Mouse (Mus musculus): ENCODE measurements around the gene 1700029H14Rik.

Gene 1700029H14Rik

GRCm38 (mm10) chr8:13529011-13529840, 33.0 kb downstream of the 1700029H14Rik start:
- TF ChIP-seq GATA4 (IDR thresholded peaks at IDR 0.05; ENCODE audit: insufficient replicate concordance, low read length) = no peak

GRCm38 (mm10) chr8:13521392-13521791, 40.9 kb downstream of the 1700029H14Rik start:
- TF ChIP-seq GATA4 (IDR thresholded peaks at IDR 0.05; ENCODE audit: insufficient replicate concordance, low read length) = no peak

GRCm38 (mm10) chr8:13520349-13520748, 41.9 kb downstream of the 1700029H14Rik start:
- TF ChIP-seq GATA4 (IDR thresholded peaks at IDR 0.05; ENCODE audit: insufficient replicate concordance, low read length) = no peak

DNA sequence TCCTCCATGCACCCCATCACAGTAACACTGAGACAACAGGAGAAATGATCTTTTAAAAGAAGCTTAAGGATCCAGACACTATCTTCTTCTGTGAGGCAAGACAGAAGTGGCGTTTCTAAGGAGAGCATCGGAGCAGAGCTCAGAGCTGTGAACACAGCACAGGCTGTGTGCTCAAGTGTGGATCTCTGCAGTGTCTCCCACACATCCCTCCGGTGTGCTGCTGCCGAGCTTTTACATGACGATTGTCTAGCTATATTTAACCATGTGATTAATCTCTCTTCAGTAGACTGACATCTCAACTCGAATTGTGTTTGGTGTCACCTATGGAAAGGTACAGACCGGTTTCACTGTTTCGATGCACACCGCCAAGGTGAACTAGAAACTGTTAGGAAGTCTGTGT, 42.8 kb downstream of the 1700029H14Rik start:
- no peak for TF ChIP-seq GATA4 (IDR thresholded peaks at IDR 0.05; ENCODE audit: insufficient replicate concordance, low read length)

- peak; percentile 32; the same call in 1 of the 2 replicates for TF ChIP-seq GATA4 (IDR thresholded peaks at IDR 0.05; ENCODE audit: insufficient replicate concordance, low read length)
These were observed 44.9 kb downstream of the 1700029H14Rik start for GRCm38 (mm10) chr8:13517284-13517781.

DNA sequence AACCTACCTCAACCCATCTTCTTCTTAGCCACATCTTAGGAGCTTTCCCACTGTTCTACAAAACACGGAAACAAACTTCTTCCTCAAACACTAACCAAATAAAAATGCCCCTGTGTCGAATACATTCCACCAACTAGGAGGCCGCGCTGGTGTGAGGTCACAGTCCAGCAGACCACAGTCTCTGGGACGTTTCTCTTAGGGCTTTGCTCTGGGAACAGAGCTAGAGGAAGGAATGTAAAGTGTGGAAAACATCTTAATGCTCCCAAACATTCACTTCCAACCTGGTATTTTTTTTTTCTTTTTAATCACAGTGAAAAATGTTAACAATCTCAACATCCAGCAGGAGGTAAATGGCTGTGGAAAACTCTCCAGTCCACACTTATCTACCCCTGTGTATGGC, 45.5 kb downstream of the 1700029H14Rik start:
- TF ChIP-seq GATA4 (IDR thresholded peaks at IDR 0.05; ENCODE audit: insufficient replicate concordance, low read length) = no peak

DNA sequence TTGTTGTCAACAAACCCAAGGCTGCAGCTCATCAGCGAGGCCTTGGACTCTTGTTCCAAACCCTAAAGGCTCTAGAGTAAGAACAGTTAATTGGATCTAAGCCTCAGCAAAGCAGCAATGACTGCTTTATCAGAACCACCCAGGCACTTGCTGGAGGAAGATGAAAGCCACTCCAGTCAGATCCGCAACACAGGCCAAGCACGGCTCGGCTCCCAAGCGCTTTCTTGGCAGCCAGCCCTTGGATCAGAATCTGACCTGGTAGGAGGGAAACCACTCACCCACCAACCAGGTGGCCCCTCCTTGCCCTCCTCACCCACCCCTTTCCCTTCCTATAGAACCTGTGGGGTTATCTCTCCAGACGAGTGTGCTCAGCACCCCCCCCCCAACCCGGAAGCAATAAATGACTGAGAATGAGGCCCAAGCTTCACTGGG, 46.2 kb downstream of the 1700029H14Rik start:
- TF ChIP-seq GATA4 (IDR thresholded peaks at IDR 0.05; ENCODE audit: insufficient replicate concordance, low read length) = peak; percentile 44; the same call in 1 of the 2 replicates

DNA sequence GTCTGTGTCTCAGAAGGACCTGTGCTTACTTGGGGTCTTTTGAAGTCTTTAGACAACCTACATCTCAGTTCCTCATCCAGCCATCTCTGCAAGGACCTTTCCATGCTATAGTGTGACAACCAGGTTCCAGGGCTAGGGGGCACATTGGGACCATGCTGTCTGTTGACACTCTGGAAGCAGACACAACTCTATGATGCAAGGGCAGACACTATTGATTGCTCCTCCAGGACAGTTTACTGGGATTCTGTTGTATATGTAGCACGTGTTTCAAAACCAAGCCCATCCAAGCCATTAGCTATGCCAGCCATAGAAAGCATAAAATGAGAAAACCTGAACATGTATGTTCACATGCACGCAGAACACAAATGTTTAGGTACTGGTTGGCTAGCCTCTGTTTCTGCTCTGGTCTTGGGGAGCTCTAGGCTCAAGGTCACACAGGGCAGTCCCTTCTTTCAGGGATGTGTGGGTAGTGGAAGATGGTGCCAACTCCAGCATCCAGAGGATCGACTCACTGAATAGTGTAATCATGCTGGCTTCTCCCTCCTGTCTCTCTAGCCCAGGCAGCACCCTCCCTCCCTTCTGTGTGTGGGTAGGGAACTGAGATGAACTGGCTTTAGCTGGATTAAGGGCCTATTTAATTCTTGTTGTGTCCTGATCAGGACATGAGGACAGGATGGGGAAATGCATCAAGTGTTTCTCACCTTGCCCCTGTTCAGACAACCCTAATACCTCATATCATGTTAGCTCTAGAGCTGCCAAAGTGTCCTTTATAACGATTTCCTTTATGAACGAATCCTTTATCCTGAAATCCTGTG, 48.5 kb downstream of the 1700029H14Rik start:
- no peak for TF ChIP-seq GATA4 (IDR thresholded peaks at IDR 0.05; ENCODE audit: insufficient replicate concordance, low read length)

DNA sequence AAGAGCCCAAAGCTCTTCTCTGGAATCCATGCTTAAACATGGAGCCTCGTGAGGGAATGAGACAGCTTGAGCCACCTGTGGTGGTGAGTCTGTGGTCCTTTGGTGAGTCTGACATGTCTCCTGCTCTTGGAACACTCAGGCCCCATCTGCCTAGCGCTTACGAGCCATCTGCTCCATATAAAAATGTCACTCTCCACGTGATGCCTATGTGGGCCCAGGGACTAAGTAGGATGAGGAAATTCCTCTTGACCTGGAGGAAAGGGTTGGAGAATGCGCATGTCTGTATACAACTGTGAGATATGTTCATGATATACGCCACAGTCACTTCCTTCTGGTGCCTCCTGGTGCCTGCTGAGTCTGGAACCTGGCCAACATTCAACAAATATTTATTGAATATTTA, 49.6 kb downstream of the 1700029H14Rik start:
- TF ChIP-seq GATA4 (IDR thresholded peaks at IDR 0.05; ENCODE audit: insufficient replicate concordance, low read length) = no peak

DNA sequence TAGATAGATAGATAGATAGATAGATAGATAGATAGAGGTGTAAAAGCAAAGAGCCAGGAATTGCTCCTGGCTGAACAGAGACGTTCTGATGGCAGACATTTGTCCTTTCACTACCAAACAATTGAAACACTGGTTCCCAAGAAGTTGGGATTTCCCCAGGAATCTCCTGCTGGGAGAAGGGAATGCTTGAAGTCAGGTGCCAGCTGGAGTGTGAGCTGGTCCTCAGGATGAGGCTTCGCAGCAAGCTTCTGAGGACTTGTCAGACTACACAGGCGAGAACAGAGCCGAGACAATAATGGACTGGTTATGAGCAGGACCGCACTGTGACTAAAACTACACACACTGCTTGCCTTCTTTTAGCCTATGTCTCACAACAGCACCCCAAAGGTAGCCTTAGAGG, 50.2 kb downstream of the 1700029H14Rik start:
- no peak for TF ChIP-seq GATA4 (IDR thresholded peaks at IDR 0.05; ENCODE audit: insufficient replicate concordance, low read length)

- no peak for TF ChIP-seq GATA4 (IDR thresholded peaks at IDR 0.05; ENCODE audit: insufficient replicate concordance, low read length)
These were observed 54.9 kb downstream of the 1700029H14Rik start for GRCm38 (mm10) chr8:13507284-13507937.

GRCm38 (mm10) chr8:13506849-13507248, 55.4 kb downstream of the 1700029H14Rik start:
- no peak for TF ChIP-seq GATA4 (IDR thresholded peaks at IDR 0.05; ENCODE audit: insufficient replicate concordance, low read length)

- TF ChIP-seq GATA4 (IDR thresholded peaks at IDR 0.05; ENCODE audit: insufficient replicate concordance, low read length) = no peak
These were observed 57.2 kb downstream of the 1700029H14Rik start for GRCm38 (mm10) chr8:13504894-13505674.

DNA sequence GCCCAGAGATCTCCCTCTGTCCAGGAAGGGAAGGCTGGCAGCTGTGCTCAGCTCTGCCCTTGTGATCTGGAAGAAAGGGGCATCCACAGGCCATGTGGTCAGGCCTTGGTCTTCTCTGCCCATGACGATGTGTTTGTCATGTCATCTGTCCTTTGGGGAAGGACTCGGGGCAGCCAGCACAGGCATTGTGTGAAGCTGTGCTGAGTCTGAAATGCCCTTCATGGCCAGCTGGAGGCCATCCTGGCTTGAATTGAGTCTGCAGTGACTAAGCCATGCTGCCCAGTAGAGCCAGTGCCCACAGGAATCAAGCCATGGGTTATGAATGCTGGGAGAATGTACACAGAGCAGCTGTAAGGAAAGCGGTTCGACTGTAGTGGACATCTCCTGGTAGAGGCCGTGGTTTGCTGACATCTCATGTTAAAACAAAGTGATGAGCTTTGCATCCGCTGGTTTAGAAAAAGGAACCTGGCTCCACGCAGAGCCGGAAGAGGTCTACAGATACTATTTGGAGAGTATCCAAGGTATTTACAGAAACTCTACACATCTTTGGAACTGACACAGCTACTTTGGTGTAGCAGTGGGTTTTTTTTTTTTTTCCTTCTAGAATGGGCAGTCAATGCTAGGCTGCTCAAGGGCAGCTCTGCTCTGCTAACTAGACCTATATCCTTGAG, 58.2 kb downstream of the 1700029H14Rik start:
- TF ChIP-seq GATA4 (IDR thresholded peaks at IDR 0.05; ENCODE audit: insufficient replicate concordance, low read length) = no peak
